Mouse (Mus musculus): ENCODE results near the gene Tmem130. TPM values are rescaled to one million over a fixed set of nuclear protein-coding genes. Genes with fewer than 3 reads are reported as not detected.
A peak's percentile ranks its signal among the peaks of the same experiment; 100 is the strongest.

Gene Tmem130
- polyA plus RNA-seq (2015; fragmentation: Nextera tagmentation; extraction: Ambion mirVana): 132 and 153 TPM in 2 replicates

GRCm38 (mm10) chr5:144761161-144761868 is at the start of gene Tmem130:
Gene Tmem130, minus strand, starts transcription at chr5:144761818.
- Histone ChIP-seq H3K4me2 (replicated peaks) (peak within 1 kb of the TSS; percentile 59), H3K4me3 (peak within 1 kb of the TSS; percentile 51), H3K27ac (replicated peaks) (peak within 1 kb of the TSS; percentile 82), H3K9ac (replicated peaks) (peak within 1 kb of the TSS; percentile 60), H3K36me3 (no peaks in the 10 kb centered on the region), H3K9me3 (no peaks in the 10 kb centered on the region), H3K4me1 (peaks cover 19% of the 10 kb centered on the region; the same call in 1 of the 2 replicates), H3K27me3 (peaks cover 3% of the 10 kb centered on the region; the same call in 1 of the 2 replicates)
- peak; percentile 82 for ATAC-seq (replicated peaks)
- 1% methylated on average over 38 of the region's 38 CpGs for WGBS

- Histone ChIP-seq H3K9me3 (no peaks in the 10 kb centered on the region), H3K27me3 (no peaks in the 10 kb centered on the region), H3K4me3 (no peak overlapping the region), H3K4me1 (no peaks in the 10 kb centered on the region), H3K4me2 (replicated peaks) (no peak overlapping the region), H3K9ac (replicated peaks) (no peak overlapping the region), H3K27ac (replicated peaks) (no peak overlapping the region), H3K36me3 (peaks cover 100% of the 10 kb centered on the region)
- no peak for ATAC-seq (replicated peaks)
- 98% methylated on average over 10 of the region's 10 CpGs for WGBS
Measured at GRCm38 (mm10) chr5:144806931-144807330, 45.3 kb upstream of the Tmem130 start.

- Histone ChIP-seq H3K27me3 (no peaks in the 10 kb centered on the region), H3K36me3 (peaks cover 98% of the 10 kb centered on the region), H3K4me1 (no peaks in the 10 kb centered on the region), H3K4me2 (replicated peaks) (no peak overlapping the region), H3K9ac (replicated peaks) (no peak overlapping the region), H3K27ac (replicated peaks) (no peak overlapping the region), H3K4me3 (no peak overlapping the region), H3K9me3 (no peaks in the 10 kb centered on the region)
- no peak for ATAC-seq (replicated peaks)
- WGBS: 93% methylated on average over 7 of the region's 7 CpGs
Measured at GRCm38 (mm10) chr5:144804181-144804580, 42.6 kb upstream of the Tmem130 start.

- Histone ChIP-seq H3K4me2 (replicated peaks) (no peak overlapping the region), H3K4me3 (no peak overlapping the region), H3K9me3 (no peaks in the 10 kb centered on the region), H3K27me3 (no peaks in the 10 kb centered on the region), H3K27ac (replicated peaks) (no peak overlapping the region), H3K4me1 (no peaks in the 10 kb centered on the region), H3K9ac (replicated peaks) (no peak overlapping the region), H3K36me3 (peaks cover 97% of the 10 kb centered on the region)
- no peak for ATAC-seq (replicated peaks)
- 93% methylated on average over 8 of the region's 8 CpGs for WGBS
Measured at GRCm38 (mm10) chr5:144803066-144803465, 41.4 kb upstream of the Tmem130 start.

- Histone ChIP-seq H3K36me3 (peaks cover 94% of the 10 kb centered on the region), H3K4me2 (replicated peaks) (no peak overlapping the region), H3K4me3 (no peak overlapping the region), H3K27ac (replicated peaks) (no peak overlapping the region), H3K4me1 (no peaks in the 10 kb centered on the region), H3K9ac (replicated peaks) (no peak overlapping the region), H3K9me3 (no peaks in the 10 kb centered on the region), H3K27me3 (no peaks in the 10 kb centered on the region)
- ATAC-seq (replicated peaks): no peak
- 97% methylated on average over 7 of the region's 7 CpGs for WGBS
Measured at GRCm38 (mm10) chr5:144797116-144797515, 35.5 kb upstream of the Tmem130 start.

GRCm38 (mm10) chr5:144794687-144795086 is 33.1 kb upstream of the Tmem130 start:
- Histone ChIP-seq H3K4me2 (replicated peaks) (no peak overlapping the region), H3K27ac (replicated peaks) (no peak overlapping the region), H3K4me1 (no peaks in the 10 kb centered on the region), H3K9ac (replicated peaks) (no peak overlapping the region), H3K27me3 (no peaks in the 10 kb centered on the region), H3K4me3 (no peak overlapping the region), H3K9me3 (no peaks in the 10 kb centered on the region), H3K36me3 (peaks cover 96% of the 10 kb centered on the region)
- ATAC-seq (replicated peaks): 0 out of 2 replicates have a peak, but pooled peaks have one; percentile 26
- 78% methylated on average over 6 of the region's 6 CpGs for WGBS

GRCm38 (mm10) chr5:144793374-144793773 is 31.8 kb upstream of the Tmem130 start:
- Histone ChIP-seq H3K4me2 (replicated peaks) (no peak overlapping the region), H3K27ac (replicated peaks) (no peak overlapping the region), H3K36me3 (peaks cover 97% of the 10 kb centered on the region), H3K4me1 (no peaks in the 10 kb centered on the region), H3K9me3 (no peaks in the 10 kb centered on the region), H3K27me3 (no peaks in the 10 kb centered on the region), H3K9ac (replicated peaks) (no peak overlapping the region), H3K4me3 (no peak overlapping the region)
- ATAC-seq (replicated peaks): no peak
- 89% methylated on average over 5 of the region's 5 CpGs for WGBS

GRCm38 (mm10) chr5:144786464-144786863 is 24.8 kb upstream of the Tmem130 start:
- Histone ChIP-seq H3K27ac (replicated peaks) (no peak overlapping the region), H3K4me3 (no peak overlapping the region), H3K4me2 (replicated peaks) (no peak overlapping the region), H3K36me3 (peaks cover 98% of the 10 kb centered on the region), H3K4me1 (no peaks in the 10 kb centered on the region), H3K9ac (replicated peaks) (no peak overlapping the region), H3K27me3 (no peaks in the 10 kb centered on the region), H3K9me3 (no peaks in the 10 kb centered on the region)
- 95% methylated on average over 18 of the region's 18 CpGs for WGBS
- ATAC-seq (replicated peaks): no peak

- H3K4me3 ChIP-seq: no peak overlapping the region
- no peak for ATAC-seq (replicated peaks)
- H3K9ac ChIP-seq (replicated peaks): no peak overlapping the region
- H3K36me3 ChIP-seq: peaks cover 95% of the 10 kb centered on the region
- H3K4me2 ChIP-seq (replicated peaks): no peak overlapping the region
- H3K4me1 ChIP-seq: no peaks in the 10 kb centered on the region
- WGBS: 87% methylated on average over 8 of the region's 8 CpGs
- H3K9me3 ChIP-seq: no peaks in the 10 kb centered on the region
- no peaks in the 10 kb centered on the region for H3K27me3 ChIP-seq
- H3K27ac ChIP-seq (replicated peaks): no peak overlapping the region
Measured at GRCm38 (mm10) chr5:144780654-144781053, 19.0 kb upstream of the Tmem130 start.

GRCm38 (mm10) chr5:144773231-144773630 is 11.6 kb upstream of the Tmem130 start:
- WGBS: 92% methylated on average over 6 of the region's 6 CpGs
- H3K9ac ChIP-seq (replicated peaks): no peak overlapping the region

GRCm38 (mm10) chr5:144769067-144769482 is 7.5 kb upstream of the Tmem130 start:
- H3K36me3 ChIP-seq: peaks cover 27% of the 10 kb centered on the region
- 23% methylated on average over 8 of the region's 8 CpGs for WGBS
- H3K27me3 ChIP-seq: no peaks in the 10 kb centered on the region
- peak overlapping the region; percentile 95 for H3K4me3 ChIP-seq
- peak overlapping the region; percentile 96 for H3K9ac ChIP-seq (replicated peaks)
- H3K27ac ChIP-seq (replicated peaks): peak overlapping the region; percentile 99
- ATAC-seq (replicated peaks): peak; percentile 33
- H3K4me2 ChIP-seq (replicated peaks): peak overlapping the region; percentile 56
- peaks cover 11% of the 10 kb centered on the region for H3K4me1 ChIP-seq
- H3K9me3 ChIP-seq: no peaks in the 10 kb centered on the region

More at GRCm38 (mm10) chr5:144773231-144773630, 11.6 kb upstream of the Tmem130 start:
- Histone ChIP-seq H3K4me3 (no peak overlapping the region), H3K4me1 (peaks cover 11% of the 10 kb centered on the region), H3K27me3 (no peaks in the 10 kb centered on the region), H3K4me2 (replicated peaks) (no peak overlapping the region), H3K9me3 (no peaks in the 10 kb centered on the region), H3K27ac (replicated peaks) (no peak overlapping the region), H3K36me3 (peaks cover 64% of the 10 kb centered on the region)
- ATAC-seq (replicated peaks): no peak

GRCm38 (mm10) chr5:144767911-144768841 is 6.6 kb upstream of the Tmem130 start:
- under 1% methylated on average over 92 of the region's 92 CpGs for WGBS
- ATAC-seq (replicated peaks): peak; percentile 91
- Histone ChIP-seq H3K4me1 (peaks cover 11% of the 10 kb centered on the region), H3K9ac (replicated peaks) (peak overlapping the region; percentile 96), H3K9me3 (no peaks in the 10 kb centered on the region), H3K27me3 (0 out of 2 replicates have a peak, but pooled peaks cover 2% of the 10 kb centered on the region), H3K4me3 (peak overlapping the region; percentile 95), H3K4me2 (replicated peaks) (peak overlapping the region; percentile 56), H3K27ac (replicated peaks) (peak overlapping the region; percentile 99), H3K36me3 (peaks cover 21% of the 10 kb centered on the region)
